Mouse (Mus musculus): Measurements from ENCODE around the gene Itk.

DNA sequence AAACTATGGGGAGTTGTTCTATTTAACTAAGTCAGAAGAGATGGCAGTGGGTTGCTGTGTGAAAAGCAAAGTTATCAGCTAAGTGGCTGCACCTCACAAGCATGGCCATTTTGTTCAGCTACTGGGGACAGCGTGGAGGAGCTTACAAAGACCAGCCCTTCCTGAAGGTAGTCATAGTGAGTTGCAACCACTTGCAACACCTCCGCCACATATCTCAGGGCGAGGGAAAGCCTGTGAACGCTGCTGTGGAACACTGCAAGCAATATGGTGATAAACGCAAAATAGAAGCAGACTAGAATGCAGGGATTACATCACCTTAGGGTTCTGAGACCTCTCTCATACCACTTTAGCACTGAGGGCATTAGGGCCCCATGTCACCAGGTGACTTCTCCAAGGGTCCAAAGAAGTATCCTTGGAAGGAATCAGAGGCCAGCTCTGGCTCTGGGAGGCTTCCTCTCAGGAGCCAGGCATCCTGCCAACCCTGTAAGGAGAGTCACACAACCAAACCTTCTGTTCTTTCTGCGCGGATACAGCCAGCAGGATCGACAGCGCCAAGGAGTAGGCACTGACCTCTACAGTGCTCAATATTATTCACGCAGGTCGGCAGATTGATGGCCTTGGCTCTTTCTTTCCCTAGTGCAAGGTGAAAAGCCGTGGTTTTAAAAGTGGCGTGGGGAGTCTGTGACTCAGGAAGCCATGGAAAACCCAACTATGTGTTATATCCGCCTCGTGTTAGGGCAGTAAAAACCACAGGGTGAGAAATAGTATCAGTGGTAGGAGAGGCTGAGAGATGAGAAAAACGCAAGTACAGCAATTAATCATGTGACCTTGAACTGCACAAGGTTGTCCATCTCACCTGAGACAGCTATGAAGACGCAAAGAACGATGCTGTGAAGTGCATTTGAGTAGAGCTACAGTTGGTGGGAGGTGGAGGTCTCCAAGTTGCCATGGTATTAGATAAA is 27.0 kb downstream of the Itk start:
- no peak for TF ChIP-seq POLR2A (IDR thresholded peaks at IDR 0.05; ENCODE audit: low read depth, low read length)
- TF ChIP-seq CTCF (IDR thresholded peaks at IDR 0.05; ENCODE audit: extremely low read depth, insufficient read length, insufficient replicate concordance, low read depth, low read length) = no peak
